Mouse (Mus musculus): ENCODE data around the gene Mid1.

The Mid1 gene

DNA sequence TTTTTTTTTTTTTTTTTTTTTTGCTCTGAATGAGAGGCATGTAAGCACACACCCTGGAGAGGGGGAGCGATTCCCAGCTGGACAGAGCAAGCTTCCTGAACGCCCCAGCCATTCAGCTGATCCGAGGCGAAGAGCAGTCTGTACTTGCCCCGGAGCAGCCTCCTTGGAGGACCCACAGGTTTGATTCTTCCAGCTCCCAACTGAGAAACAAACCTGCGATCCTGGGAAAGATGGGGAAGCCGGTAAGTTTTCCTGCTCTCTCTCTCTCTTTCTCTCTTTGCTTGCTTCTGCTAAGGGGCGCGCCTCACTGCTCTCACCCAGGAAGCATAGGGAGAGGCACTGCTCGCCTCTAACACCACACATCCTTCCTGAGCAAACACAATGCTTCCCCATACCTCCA, at the start of gene Mid1:
Gene Mid1, plus strand, starts transcription at position 69 of the 400 bp plus-strand sequence.
- DNase-seq (ENCODE audit: low read depth, low spot score) = peak; percentile 14

DNA sequence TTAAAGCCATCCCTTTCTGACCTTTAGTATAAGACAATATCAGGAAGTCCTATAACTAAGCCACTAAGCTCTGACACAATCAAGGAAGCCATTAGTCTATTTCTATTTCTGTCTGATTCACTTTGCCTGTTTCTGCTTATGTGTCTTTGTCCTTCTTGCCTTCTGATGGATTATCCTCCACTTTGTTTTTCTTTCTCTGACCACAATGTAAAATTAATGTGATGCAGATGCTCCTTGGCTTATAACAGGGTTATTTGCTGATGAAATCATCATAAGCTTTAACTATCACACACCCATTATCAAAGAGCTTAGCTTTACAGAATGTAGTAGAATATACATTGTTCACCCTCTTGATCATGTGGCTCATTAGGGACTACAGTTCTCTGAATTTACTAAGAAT, 11.9 kb upstream of the Mid1 start:
- DNase-seq (ENCODE audit: low read depth, low spot score) = no peak

DNA sequence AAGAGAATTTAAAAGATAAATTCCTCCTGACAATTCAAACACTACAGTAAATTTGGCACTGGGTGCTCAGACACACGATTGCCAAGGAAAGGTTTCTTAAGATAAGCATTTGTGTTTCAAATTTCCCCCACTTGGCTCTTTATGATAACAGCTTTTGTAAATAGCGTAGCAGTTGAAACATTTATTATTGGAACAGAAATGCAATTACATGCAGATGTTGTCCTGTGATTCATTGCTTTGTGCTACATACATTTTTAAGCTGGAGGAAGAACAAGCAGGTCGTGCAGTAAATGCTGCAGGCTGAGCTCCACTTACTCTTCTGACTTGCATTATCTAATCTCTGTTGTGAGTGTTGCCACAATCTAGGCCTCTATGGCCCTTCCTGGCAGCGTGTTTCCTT, 8.7 kb upstream of the Mid1 start:
- DNase-seq (ENCODE audit: low read depth, low spot score) = no peak

DNA sequence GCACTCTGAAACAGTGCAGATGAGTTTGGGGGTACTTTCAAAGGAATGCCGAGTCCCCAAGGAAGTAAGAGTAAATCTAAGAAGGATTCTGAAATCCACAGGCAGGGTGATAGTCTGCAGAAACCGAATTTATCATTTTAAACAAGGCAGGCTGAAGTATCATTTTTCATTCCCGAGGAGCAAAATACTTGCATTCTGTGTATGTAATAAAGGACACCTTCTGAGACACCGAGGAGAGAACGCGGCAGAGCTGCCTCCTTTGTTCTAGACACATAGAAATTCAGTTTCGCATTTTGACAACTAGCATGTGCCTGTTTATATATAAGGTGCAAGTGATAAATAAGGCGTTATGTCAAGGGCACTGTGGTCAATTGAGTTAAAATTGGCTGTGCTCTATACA, 732 bp downstream of the Mid1 start:
- DNase-seq (ENCODE audit: low read depth, low spot score) = no peak

DNA sequence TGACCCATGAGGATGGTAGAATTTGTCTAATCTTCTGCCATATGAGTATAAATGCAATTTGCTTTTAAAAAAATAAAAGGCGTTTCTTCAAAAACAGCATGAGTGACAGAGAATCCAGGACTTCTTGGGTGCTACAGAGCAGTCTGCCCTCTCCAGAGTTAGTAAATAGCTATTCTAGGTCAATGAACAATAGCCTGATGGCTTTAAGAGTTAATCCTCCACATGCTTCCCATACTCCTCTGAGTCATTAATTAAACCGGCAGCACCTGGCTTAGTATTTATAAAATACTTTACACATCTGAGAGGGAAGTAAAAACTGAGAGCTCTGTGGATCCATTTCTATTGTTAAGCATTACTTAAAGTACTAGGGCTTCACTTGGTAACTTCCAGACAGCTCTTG, 6.2 kb downstream of the Mid1 start:
- DNase-seq (ENCODE audit: low read depth, low spot score) = no peak

DNA sequence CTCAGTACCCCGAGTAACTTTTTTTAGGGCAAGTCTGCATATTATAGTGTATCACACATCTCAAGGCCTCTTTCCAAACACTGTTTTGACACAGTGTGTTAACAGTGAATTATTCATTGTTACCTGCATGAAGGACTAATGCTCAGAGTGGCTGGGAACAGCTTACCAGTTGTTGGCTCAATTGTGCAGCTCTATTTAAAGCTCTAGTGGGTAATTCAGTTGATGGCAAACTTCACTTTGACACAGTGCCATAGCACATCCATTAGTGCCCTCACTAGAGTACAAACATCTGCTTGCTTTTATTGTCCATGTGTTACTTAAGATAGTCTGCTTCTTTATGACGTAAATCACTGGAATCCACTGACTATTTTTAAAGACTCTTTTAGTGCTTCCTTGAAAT, 6.7 kb downstream of the Mid1 start:
- DNase-seq (ENCODE audit: low read depth, low spot score) = no peak

DNA sequence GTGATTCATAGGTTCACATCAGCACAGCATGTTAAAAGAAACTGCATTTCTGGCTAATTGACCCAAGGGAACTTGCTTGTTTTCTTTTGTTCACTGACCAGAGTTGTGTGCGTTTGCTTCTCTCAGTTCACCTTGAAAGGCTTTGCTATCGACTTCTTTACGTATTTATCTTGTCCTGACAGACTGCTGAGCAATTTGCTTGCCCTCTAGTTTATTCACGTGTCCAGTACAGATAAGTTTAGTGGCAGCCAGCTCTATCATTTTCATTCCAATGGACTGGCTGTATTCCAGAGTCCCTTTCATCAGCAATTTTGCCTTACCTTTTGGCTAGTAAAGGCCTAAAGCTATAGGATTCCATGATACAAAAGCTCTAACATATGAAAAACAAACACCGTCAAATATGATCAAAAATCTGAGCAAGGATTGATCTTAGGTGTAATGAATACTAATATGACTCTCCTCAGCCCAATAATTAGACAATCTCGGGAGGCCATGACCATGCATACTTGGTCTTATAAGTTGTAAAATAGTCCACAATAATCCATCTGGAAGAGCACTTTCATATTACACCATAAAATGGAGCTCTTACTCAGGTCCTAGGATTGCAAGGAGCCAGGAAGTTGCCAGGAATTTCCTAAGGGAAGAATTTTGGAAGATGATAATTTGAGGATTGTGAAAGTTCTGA, 7.4 kb downstream of the Mid1 start:
- no peak for DNase-seq (ENCODE audit: low read depth, low spot score)

DNA sequence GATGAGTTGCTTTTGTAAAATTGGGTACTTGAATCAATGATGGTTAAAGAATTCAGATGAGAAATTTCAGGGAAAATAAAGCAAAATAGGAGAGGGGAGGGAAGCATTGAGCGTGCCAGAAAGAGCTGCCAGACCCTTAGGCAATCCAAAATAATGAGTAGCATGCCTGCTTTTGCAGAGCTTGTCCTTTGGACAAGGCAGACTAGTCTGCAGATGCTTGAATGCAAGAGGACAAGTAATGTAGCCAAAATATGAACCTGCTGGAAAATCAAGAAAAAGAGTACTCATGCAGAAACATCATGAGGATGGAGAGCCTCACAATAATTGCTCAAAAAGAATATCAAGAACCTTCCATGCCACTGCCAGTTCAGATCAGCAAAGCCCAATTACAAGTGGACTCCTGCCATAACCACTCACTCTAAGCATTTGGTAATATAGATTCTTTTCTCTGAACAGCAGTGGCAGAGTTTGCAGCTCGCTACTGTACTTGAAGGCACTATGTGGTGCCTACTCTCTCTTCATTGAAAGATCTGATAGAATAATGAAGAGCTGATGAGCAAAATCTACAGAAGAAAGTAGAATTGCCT, 19.1 kb downstream of the Mid1 start:
- no peak for DNase-seq (ENCODE audit: low read depth, low spot score)

DNA sequence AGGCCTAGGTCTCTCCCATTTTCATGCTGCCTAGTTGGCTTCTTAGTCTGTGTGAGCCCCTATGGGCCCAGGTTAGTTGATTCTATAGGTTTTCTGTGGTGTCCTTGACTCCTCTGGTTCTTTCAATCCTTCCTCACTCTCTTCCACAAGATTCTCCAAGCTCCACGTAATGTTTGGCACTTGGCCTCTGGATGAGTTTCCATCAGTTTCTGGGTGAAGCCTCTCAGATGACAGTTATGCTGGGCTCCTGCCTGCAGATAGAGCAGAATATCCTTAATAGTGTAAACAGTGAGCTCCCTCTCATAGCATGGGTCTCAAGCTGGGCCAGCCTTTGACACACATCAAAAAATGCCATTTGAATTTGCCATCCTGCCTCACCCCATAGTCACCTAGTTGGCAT, 38.5 kb downstream of the Mid1 start:
- DNase-seq (ENCODE audit: low read depth, low spot score) = no peak

DNA sequence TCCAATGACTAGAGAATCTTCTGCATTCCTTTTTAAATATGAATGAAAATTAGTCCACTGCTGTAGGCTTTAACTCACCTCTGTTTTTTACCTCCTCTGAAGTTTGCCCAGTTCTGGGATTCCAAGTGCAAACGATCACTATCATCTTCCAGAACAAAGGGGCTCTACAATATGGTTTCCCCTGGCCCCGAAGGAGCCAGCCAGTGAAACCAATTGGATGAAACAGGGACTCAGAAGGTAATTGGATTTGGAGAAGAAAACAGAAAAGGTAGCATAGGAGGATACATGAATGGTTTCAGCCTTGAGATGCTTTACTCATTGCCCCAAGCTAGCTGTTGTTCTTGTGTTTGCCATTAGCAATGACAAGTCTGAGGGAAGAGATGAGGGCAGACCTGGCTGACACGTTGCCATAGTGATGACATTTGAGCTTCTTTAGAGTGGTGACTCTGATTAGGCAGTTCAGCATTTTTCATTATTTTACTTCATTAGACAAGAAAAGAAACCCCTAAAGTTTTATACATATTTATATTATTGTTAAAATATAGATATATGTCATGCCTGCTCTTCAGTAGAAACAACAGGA, 50.5 kb downstream of the Mid1 start:
- DNase-seq (ENCODE audit: low read depth, low spot score) = no peak

DNA sequence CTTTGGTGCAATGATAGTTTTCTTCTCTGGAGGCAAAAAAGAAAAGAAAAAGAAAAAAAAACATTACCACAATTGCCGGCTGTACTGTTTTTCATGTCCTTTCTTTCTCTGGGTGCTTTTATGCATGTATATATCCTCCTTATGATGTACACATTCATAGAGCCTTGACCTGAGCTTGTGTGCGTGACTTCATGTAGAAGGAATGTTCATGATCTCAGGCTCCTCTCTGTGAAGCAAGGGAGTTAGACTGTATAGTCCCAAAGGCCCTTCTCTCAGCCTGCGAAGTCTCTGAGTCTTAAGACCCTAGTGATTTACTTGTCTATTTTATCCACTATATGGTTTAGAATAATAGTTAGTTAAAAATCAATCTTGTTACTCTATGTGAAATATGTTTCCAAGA, 73.0 kb downstream of the Mid1 start:
- DNase-seq (ENCODE audit: low read depth, low spot score) = no peak

DNA sequence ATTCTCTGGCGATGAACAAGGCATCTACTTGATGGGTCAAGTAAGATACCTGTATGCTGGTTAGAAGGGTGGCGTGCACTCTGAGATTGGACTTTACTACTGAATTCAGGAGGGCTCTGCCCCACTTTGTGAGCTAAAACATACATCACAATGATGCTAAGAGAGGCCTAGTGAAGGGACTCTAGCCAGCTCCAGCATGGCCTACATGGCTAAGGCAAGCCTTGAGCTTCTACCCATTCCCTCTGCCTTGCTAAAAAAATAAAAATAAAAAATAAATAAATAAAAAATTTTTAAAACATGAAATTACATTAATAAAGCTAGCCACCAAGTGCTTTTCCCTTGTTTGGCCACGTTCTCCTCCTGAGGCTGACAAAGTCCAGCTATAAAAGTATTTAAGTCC, 94.5 kb downstream of the Mid1 start, which contains the start of gene 4933400A11Rik:
Gene 4933400A11Rik, minus strand, starts transcription at position 101 of the 400 bp plus-strand sequence.
- DNase-seq (ENCODE audit: low read depth, low spot score) = no peak

DNA sequence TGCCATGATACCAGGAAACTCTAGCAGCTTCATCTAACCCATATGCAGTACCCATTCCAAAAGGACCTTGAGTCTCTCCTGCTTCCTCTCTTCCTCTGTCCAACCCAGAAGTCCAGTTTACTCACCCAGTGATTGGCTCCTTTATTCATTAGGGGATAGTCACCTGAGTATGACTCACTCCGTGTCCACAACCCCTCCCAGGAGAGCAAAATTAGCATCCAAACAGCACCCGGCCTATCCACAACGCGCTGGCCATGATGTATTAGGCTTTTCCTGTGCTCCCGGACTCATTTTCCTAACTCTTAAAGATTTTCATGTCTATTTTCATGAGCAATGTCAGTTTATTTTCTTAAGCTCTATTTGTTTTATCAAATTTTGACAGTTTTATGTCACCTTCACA, 104.7 kb downstream of the Mid1 start:
- peak; percentile 7 for DNase-seq (ENCODE audit: low read depth, low spot score)

DNA sequence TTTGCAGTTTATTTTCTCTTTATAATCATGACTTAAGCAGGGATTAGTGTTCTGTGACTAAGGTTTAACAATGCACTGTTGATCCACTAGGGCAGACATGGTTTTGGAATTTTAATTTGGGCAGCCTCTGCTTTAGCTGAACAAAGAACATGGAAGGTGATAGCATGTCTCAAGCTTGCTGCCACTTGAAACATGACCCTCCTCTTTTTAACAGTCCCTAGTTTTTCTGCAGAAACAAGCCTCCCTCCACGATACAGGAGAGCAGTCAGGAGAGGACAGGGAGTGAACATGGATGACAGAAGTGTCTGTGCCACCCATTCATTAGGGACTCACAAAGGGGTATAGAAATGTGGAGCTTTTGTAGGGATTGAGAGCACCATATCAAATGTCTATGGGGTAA, 107.9 kb downstream of the Mid1 start:
- DNase-seq (ENCODE audit: low read depth, low spot score) = peak; percentile 1

DNA sequence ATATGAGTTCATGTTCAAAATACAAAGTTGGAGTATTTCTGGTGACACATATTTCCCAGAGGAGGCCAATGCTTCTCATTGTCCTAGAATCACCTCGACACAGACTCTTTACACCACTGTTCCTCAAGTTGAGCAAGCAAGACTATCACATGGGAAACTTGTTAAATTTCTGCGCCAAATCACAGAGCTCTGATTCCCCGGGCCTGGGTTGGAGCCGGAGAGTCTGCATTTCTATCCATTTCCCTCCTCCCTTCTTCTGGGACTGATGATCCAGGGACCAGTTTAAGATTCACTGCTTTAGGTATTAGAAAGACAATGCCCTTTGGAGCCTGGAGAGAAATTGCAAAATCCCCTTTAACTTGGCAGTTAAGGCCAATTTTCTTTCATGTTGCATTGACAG, 109.4 kb downstream of the Mid1 start:
- DNase-seq (ENCODE audit: low read depth, low spot score) = peak; percentile 0

DNA sequence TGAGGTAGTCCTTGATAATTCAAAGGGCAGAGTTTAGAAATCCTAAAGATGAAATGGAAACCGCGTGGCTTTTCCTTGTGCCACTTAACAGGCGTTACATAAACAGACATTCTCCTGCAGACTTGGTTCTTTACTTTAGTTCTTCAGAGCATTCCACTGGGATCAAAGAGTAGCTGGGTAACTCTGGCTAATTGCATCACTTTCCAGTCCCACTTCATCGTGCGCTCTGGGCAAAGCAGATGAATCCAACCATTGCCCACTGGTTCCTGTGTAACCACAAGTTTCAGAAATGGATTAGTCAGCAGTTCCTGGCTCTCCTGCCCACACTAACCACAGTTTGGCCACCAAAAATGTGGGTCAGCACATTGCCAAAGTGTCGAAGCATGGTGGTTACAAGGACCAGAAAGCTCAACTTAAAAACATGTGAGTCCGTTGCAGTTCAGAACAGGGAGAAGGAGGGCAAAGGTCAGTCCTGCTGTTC, 109.9 kb downstream of the Mid1 start:
- DNase-seq (ENCODE audit: low read depth, low spot score) = no peak

DNA sequence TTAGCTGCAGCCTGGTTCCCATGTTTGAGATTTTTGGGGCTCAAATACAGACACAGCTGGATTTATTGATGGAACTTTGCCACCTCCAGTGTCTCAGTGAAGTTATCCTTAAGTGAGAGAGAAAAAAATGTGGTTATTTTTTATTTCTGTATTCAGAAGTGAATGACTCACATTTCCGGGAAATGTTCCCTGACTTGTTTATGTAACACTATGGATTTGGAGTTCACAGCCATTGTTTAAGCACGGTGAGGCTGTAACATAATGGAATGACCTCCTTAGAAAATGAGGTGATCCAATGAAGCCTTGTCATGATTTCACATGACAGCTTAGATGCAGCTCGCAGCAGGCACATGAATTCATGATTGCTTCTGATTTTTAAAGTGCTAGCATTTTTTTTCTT, 112.1 kb downstream of the Mid1 start:
- DNase-seq (ENCODE audit: low read depth, low spot score) = no peak

DNA sequence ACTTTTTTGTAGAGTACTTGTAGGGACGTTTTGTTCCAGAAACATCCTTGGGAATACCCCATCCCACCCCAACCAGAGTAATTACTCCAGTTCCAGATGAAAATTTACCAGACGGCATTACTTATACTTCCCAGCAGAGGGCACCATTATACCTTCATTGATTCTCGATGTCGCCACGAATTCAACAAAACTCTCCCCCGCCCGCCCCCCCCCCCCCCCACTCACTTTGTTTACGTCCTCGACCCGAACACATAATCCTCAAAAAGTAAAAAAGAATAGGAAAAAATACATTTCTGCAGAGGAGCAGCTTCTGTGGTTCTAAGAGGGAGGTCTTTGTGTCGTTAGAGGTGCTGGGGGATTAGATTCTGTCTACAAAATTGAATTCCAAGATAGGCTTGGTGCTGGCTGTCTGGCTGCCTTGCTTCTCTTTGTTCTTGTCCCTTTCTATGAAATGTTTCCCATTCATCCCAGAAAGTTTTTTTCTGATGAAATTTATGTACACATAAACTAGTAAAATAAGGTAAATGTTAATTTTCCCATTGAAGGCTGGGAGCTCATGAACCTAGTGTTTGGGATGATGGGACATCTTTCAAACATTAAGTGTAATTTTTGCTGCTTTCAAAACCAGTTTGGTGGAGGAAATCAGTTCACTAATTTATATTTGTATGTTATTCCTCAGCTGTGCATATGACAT, 114.1 kb downstream of the Mid1 start:
- DNase-seq (ENCODE audit: low read depth, low spot score) = peak; percentile 25

DNA sequence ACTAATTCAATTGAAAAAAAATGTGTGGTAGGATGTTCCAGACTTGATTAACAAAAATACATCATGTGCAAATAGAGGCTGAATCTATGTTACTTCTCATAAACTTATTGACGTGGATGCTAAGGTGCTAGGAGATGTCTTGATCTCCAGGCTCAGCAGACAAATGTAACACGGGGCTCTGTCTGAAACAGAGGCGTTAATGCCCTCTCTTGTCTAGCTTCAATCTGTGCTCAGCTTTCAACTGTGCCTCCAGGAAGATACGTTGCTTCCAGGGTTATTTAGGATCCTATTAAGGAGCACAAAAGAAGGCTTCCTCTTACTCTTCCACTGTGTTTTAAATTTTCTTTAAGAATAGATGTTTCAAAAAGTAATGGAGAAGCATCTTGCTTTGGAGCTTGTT, 115.2 kb downstream of the Mid1 start:
- DNase-seq (ENCODE audit: low read depth, low spot score) = peak; percentile 1

DNA sequence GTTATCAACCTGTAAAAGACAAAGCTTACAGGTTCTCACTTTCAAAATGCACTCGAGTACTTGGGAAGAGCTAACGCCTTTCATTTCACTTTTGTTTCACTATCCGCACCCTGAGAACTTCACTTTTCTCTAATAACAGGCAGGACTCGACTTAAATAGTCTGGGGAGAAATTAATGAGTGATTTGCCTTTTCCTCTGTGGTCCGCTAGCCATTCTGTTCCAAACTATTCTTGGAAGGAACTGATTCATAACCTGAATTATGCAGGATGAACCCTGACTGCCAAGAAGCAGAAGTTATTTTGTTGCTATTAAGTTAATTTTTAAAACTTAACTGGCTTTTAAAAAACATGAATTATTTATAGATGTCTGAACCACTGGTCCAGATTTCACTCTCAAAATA, 120.8 kb downstream of the Mid1 start:
- no peak for DNase-seq (ENCODE audit: low read depth, low spot score)

DNA sequence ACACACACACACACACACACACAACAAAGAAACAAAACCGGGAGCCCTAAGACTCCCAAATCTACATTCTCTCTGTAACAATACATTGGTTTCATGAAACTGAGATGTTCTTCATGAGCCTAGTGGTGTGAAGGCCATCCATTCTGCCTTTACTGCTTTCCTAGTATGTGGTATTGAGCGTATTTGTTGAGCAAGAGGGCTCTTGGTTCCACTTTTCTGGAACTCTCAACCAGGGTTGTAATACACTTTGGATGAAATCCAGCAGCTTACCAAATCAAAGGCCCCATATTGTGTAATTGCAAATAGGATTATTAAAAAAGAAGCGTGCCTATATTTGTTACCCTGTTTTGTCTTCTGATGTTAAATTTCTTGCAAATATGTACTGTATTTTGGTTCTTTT, 122.7 kb downstream of the Mid1 start:
- DNase-seq (ENCODE audit: low read depth, low spot score) = no peak

DNA sequence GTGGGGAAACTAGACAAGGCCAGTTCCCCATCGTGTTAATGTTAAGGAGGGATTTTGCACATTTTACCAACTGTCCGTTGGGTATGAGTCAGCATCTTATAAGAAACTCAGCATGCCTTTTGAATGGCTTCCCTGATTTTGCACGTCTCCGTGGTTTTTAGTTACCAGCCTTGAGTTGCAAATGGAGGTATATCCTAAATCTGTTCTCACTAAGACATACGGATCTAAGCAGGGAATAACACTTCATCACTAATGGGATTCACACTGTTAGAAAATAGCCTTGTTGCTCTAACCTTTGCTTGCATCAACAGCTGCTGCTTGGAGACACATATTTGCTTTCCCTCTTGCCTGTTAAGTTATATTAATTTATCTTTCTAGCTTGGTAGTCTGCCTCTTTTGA, 126.3 kb downstream of the Mid1 start:
- no peak for DNase-seq (ENCODE audit: low read depth, low spot score)

DNA sequence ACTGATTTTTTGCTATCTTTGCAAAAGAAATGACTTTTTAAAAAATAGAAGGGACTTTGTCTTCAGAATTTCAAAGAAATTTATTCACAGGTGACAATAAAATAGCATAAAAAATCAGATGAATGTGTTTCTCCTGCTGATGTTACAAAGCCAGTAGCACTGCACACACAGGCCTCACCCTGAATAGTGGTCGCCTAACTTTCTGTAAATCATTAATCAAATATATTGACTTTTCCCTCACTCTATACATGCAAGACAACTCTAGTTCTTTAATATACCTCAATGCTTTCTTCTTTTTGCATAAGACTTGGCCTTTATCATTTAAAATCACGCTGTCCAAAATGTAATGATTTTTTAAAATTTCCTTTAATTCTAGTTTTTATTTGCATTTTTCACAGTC, 126.8 kb downstream of the Mid1 start:
- no peak for DNase-seq (ENCODE audit: low read depth, low spot score)
